Mouse (Mus musculus) erythroblast, embryonic 14.5 days (primary cell): ENCODE results near the gene Rundc1.
"Not testable (repeated sequence)": the region's sequence is repeated elsewhere in the genome, so short reads cannot be mapped to it uniquely, and the experiment has no call there.

Source experiments
- GATA1 ChIP-seq: IDR thresholded peaks from 2 replicates; pipeline ENCODE4 v1.6.1; 2012; ENCODE audit warnings: low read length, inconsistent platforms, mixed read lengths
- TAL1 ChIP-seq: IDR thresholded peaks from 3 replicates; pipeline ENCODE4 v1.6.1; 2012; ENCODE audit warnings: low read length, inconsistent platforms, mixed read lengths

DNA sequence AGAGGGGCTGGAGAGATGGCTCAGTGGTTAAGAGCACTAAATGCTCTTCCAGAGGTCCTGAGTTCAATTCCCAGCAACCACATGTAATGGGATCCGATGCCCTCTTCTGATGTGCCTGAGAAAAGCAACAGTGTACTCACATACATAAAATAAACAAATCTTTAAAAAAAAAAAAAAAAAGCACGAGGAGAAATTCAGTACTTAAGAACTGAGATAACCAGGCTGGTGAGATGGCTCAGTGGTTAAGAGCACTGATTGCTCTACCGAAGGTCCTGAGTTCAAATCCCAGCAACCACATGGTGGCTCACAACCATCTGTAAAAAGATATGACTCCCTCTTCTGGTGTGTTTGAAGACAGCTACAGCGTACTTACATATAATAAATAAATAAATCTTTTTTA is 24.7 kb downstream of the Rundc1 start:
- TF ChIP-seq GATA1, TAL1: not testable (repeated sequence)
